Mouse (Mus musculus) bone marrow macrophage, adult 2 months (primary cell): Measurements from ENCODE around the gene Nalcn.

Experiments
- CTCF ChIP-seq: IDR thresholded peaks from 2 replicates; pipeline ENCODE4 v1.5.1; 2012; ENCODE audit warnings: low read depth, mild to moderate bottlenecking, low read length, moderate library complexity
- POLR2A ChIP-seq: IDR thresholded peaks from 2 replicates; pipeline ENCODE4 v1.6.1; 2012; ENCODE audit warnings: mild to moderate bottlenecking, low read depth, low read length, borderline replicate concordance

- TF ChIP-seq CTCF (no peak), POLR2A (no peak)
Measured at GRCm38 (mm10) chr14:123232630-123233206, 394.2 kb downstream of the Nalcn start.
